Mouse (Mus musculus) lung, postnatal 0 days (tissue): ENCODE measurements at regions not wholly inside any gene's neighbourhood (a gene's known extent, or its start where the extent isn't known, plus 50 kb on each side); places are given as distances from the start of the nearest gene placed in this dataset.
A peak's percentile ranks its signal among the peaks of the same experiment; 100 is the strongest.
"Not testable (repeated sequence)": the region's sequence is repeated elsewhere in the genome, so short reads cannot be mapped to it uniquely, and the experiment has no call there.

ENCODE experiments used
- ATAC-seq: fragments of 200-750 bp; cut with Nextera tagmentation; 2 replicates; pipeline ENCODE4 v1.8.0; 2017; ENCODE audit warnings: moderate library complexity
- DNase-seq: peaks from one replicate; pipeline ENCODE4 v3.0.0-alpha.2; 2016; ENCODE audit warnings: low spot score
- H3K27ac ChIP-seq: fragments of 300-500 bp; sonication (generic); 2 replicates; pipeline ENCODE4 v1.5.1; 2014; ENCODE audit warnings: antibody characterized with exemption, mild to moderate bottlenecking, low read length, mixed read lengths
- H3K27me3 ChIP-seq: fragments of 300-500 bp; sonication (generic); replicated peaks from 2 replicates; pipeline ENCODE4 v1.6.1; 2014; ENCODE audit warnings: low read length, mixed read lengths; ENCODE audit not compliant: insufficient read depth
- H3K36me3 ChIP-seq: fragments of 300-500 bp; sonication (generic); 2 replicates; pipeline ENCODE4 v1.6.1; 2014; ENCODE audit warnings: low read length, mixed read lengths; ENCODE audit not compliant: insufficient read depth
- H3K4me1 ChIP-seq: fragments of 300-500 bp; sonication (generic); 2 replicates; pipeline ENCODE4 v1.6.1; 2014; ENCODE audit warnings: antibody characterized with exemption, low read depth, low read length, mixed read lengths; ENCODE audit not compliant: insufficient read depth
- H3K4me2 ChIP-seq: fragments of 300-500 bp; sonication (generic); replicated peaks from 2 replicates; pipeline ENCODE4 v1.6.1; 2014; ENCODE audit warnings: low read depth, mild to moderate bottlenecking, low read length, moderate library complexity, mixed read lengths
- H3K4me3 ChIP-seq: fragments of 300-500 bp; sonication (generic); 2 replicates; pipeline ENCODE4 v1.5.1; 2014; ENCODE audit warnings: low read depth, low read length
- H3K9ac ChIP-seq: fragments of 300-500 bp; sonication (generic); replicated peaks from 2 replicates; pipeline ENCODE4 v1.6.1; 2014; ENCODE audit warnings: low read depth, mild to moderate bottlenecking
- H3K9me3 ChIP-seq: fragments of 300-500 bp; sonication (generic); 2 replicates; pipeline ENCODE4 v1.6.1; 2016; ENCODE audit warnings: low read length, mixed read lengths
- CTCF ChIP-seq: IDR thresholded peaks from 2 replicates; pipeline ENCODE4 v1.5.1; 2016; ENCODE audit warnings: antibody characterized with exemption, mild to moderate bottlenecking
- EP300 ChIP-seq: IDR thresholded peaks from 2 replicates; pipeline ENCODE4 v1.6.1; 2016; ENCODE audit warnings: antibody characterized with exemption, mild to moderate bottlenecking, control low read depth
- WGBS: fragments of 180-500 bp; shearing (Covaris S2); extraction: QIAGEN DNeasy Blood & Tissue Kit; methylation state at CpG from one replicate; pipeline ENCODE4 v1.1.7; 2014; 5-methylcytosine and 5-hydroxymethylcytosine counted together

DNA sequence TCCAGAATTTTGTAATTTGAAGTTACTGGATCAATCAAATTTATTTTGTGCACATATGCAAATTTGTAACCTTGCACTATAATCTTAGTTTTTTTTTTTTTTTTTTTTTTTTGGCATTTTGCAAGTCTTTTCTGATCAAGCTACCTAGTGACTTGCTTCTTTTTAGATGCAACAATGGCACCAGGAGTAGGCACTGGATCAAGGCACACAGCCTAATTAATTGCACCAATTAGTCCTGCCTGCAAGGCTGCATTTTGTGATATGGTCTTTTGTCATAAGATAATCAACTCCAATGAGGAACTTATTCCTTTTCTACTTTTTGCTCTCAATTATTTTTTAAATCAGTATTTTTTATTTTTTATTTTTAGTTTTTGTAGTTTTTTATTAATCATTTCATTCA is 105.5 kb upstream of the Ccnh start:
- H3K9me3 ChIP-seq: no peaks in the 10 kb centered on the region

DNA sequence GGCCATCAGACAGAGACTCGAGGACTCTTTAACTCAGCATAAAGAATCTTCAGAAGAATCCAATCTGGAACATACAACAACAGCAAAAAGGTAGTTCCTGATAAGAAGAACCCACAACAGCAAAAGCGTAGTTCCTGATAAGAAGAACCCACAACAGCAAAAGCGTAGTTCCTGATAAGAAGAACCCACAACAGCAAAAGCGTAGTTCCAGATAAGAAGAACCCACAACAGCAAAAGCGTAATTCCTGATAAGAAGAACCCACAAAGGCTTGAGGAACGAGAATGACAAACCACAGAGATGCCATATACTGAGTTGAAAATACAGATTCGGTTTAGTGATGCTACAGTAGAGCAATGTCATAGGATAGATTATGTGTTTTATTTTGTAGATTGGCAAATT is 93.0 kb upstream of the Ccnh start:
- Histone ChIP-seq H3K27ac (no peak overlapping the region), H3K4me1 (no peaks in the 10 kb centered on the region), H3K9ac (no peak overlapping the region), H3K27me3 (no peaks in the 10 kb centered on the region), H3K4me2 (no peak overlapping the region), H3K4me3 (no peak overlapping the region), H3K36me3 (no peaks in the 10 kb centered on the region), H3K9me3 (no peaks in the 10 kb centered on the region)
- no peak for TF ChIP-seq EP300
- DNase-seq: no peak
- ATAC-seq: no peak
- 64% methylated on average over 7 of the region's 7 CpGs for WGBS

More for the DNA sequence above, 105.5 kb upstream of the Ccnh start:
- H3K4me2 ChIP-seq: no peak overlapping the region
- no peak overlapping the region for H3K27ac ChIP-seq
- H3K27me3 ChIP-seq: no peaks in the 10 kb centered on the region
- no peak for TF ChIP-seq CTCF
- no peak for TF ChIP-seq EP300
- no peaks in the 10 kb centered on the region for H3K4me1 ChIP-seq
- no peak for DNase-seq
- H3K36me3 ChIP-seq: no peaks in the 10 kb centered on the region
- H3K9ac ChIP-seq: no peak overlapping the region
- no peak for ATAC-seq
- H3K4me3 ChIP-seq: no peak overlapping the region

DNA sequence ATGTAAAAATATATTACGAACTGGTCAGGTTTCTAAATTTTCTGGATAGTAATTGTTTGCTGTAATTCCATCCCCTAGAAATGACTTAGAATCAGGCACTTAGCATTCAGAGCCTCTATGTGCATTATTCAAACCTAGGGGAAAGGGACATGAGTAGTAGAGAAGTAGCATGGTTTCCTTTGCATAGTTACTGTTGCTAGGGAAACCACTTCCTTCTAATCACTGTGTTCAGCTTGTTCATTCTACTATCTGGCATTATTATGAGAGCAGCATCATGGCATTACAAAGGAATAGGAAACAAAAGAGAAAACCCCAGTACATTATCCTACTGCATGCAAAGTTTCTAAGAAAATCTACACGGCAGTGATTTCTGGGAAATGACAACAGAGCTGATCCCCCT is 65.9 kb upstream of the Ccnh start:
- TF ChIP-seq CTCF (no peak), EP300 (no peak)
- no peaks in the 10 kb centered on the region for H3K27me3 ChIP-seq
- H3K36me3 ChIP-seq: no peaks in the 10 kb centered on the region
- no peak overlapping the region for H3K4me2 ChIP-seq
- no peaks in the 10 kb centered on the region for H3K4me1 ChIP-seq
- H3K27ac ChIP-seq: no peak overlapping the region
- no peaks in the 10 kb centered on the region for H3K9me3 ChIP-seq
- no peak for DNase-seq
- 89% methylated on average over 2 of the region's 2 CpGs for WGBS
- no peak for ATAC-seq
- no peak overlapping the region for H3K4me3 ChIP-seq
- no peak overlapping the region for H3K9ac ChIP-seq

DNA sequence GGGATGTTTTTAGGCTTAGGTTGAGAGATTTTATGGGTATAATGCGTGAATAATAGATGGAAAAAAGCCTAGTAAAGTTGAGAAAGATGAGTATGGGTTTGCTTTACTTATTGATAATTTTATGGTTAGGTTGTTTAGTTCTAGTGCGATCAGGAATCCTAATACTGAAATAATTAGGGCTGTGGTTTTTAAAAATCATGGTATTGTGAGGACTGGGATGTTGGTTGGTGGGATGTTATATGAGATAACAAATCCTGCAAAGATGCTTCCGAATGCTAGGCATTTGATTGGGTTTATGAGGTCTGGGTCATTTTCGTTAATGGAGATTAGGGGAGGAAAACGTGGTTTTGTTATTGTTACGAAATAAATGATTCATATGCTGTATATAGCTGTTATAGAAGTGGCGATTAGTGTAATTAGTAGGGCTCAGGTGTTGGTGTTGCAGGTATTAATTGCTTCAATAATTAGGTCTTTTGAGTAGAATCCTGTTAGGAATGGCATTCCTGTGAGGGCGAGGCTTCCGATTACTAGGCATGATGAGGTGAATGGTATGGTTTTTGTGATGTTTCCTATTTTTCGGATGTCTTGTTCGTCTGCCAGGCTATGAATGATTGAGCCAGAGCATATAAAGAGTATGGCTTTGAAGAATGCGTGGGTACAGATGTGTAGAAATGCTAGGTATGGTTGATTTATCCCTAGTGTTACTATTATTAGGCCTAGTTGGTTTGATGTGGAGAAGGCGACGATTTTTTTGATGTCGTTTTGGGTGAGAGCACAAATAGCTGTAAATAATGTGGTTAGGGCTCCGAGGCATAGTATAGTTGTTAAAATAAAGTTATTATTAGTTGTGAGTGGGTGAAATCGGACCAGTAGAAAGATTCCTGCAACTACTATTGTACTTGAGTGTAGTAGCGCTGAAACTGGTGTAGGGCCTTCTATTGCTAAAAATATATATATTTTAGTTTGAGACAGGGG is 62.3 kb upstream of the Ccnh start:
- H3K27me3 ChIP-seq, H3K36me3 ChIP-seq, DNase-seq, H3K4me1 ChIP-seq, H3K27ac ChIP-seq, H3K9ac ChIP-seq, H3K4me2 ChIP-seq, H3K9me3 ChIP-seq, H3K4me3 ChIP-seq: not testable (repeated sequence)
- ATAC-seq: peak; percentile 100
- WGBS: 85% methylated on average over 18 of the region's 18 CpGs

DNA sequence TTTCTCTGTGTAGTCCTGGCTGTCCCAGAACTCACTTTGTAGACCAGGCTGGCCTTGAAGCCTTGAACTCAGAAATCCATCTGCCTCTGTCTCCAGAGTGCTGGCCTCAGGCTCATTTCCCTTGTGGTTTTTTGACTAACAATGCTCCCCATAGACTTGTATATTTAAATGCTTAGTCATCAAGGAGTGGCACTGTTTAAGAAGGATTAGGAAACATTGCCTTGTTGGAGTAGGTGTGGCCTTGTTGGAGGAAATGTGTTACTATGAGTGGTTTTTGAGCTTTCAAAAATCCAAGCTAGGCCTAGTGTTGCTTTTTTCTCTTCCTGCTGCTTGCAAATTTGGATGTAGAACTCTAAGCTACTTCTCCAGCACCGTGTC is 61.7 kb upstream of the Ccnh start:
- 63% methylated on average over 1 of the region's 1 CpGs for WGBS
- Histone ChIP-seq H3K4me1 (no peaks in the 10 kb centered on the region), H3K27ac (no peak overlapping the region), H3K9ac (no peak overlapping the region), H3K4me2 (no peak overlapping the region), H3K9me3 (no peaks in the 10 kb centered on the region), H3K27me3 (no peaks in the 10 kb centered on the region), H3K4me3 (no peak overlapping the region), H3K36me3 (no peaks in the 10 kb centered on the region)
- TF ChIP-seq EP300 (no peak), CTCF (no peak)
- DNase-seq: no peak
- no peak for ATAC-seq
